8 mouse cellular contexts compared by ENCODE assay signal in the genomic region with DNA sequence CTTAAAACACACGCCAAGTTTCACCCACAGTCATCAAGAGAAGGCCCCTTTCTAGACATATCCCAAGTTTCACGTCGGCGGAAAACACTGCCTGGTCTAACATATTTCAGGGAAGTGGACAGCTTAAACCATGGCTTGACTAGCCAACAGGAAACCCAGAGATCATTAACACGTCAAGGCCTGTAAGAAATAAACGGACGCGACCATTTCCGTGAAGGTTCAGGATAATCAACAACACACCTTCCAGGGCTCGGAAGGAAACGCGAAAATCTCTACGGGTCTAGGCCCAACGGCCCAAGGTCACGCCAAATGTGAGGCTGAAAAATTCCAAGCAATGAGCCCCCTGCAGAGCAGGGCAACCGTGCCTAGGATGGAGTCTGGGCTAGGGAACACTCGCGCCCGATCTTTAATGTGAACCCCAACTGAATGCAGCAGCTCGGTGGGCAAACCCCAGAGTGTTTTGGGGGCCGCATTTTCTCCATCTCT. TPM values are rescaled to one million over a fixed set of nuclear protein-coding genes. Genes with fewer than 3 reads are reported as not detected.
DNase-seq lines count a peak whose midpoint lies in the region; ATAC-seq and TF ChIP-seq lines count a peak whose summit lies in the region.

No protein-coding gene starts in this region.

- TF ChIP-seq POLR2A in cerebellum, adult 2 months (IDR thresholded peaks at IDR 0.05; ENCODE audit: borderline replicate concordance, insufficient read depth, low read length): no peak

- peaks cover 8% of the 10 kb centered on the region; the same call in 1 of the 2 replicates for H3K4me1 ChIP-seq in neural tube, embryonic 11.5 days (ENCODE audit: control insufficient read depth, insufficient read depth, low read length)
- H3K4me1 ChIP-seq in cerebellum, adult 2 months (ENCODE audit: control insufficient read depth, insufficient read depth, low read length): peaks cover 2% of the 10 kb centered on the region; the same call in 1 of the 2 replicates
- H3K4me1 ChIP-seq in forebrain, postnatal 0 days (ENCODE audit: insufficient read depth): peaks cover 27% of the 10 kb centered on the region; the same call in 1 of the 2 replicates
- H3K4me1 ChIP-seq in hindbrain, embryonic 15.5 days (replicated peaks): peaks cover 36% of the 10 kb centered on the region
- 0 out of 2 replicates have a peak, but pooled peaks cover 3% of the 10 kb centered on the region for H3K4me1 ChIP-seq in limb, embryonic 11.5 days (ENCODE audit: control insufficient read depth, insufficient read depth, low read length)
- peaks cover 21% of the 10 kb centered on the region for H3K4me1 ChIP-seq in midbrain, embryonic 14.5 days (ENCODE audit: control insufficient read depth, insufficient read depth, low read length)

- under 1% methylated on average over 21 of the region's 21 CpGs for WGBS in neural tube, embryonic 11.5 days
- WGBS in cerebellum, adult 2 months: under 1% methylated on average over 21 of the region's 21 CpGs
- under 1% methylated on average over 21 of the region's 21 CpGs for WGBS in forebrain, postnatal 0 days
- WGBS in hindbrain, embryonic 15.5 days: under 1% methylated on average over 21 of the region's 21 CpGs
- WGBS in limb, embryonic 11.5 days: under 1% methylated on average over 21 of the region's 21 CpGs
- WGBS in midbrain, embryonic 14.5 days: under 1% methylated on average over 21 of the region's 21 CpGs

- H3K27ac ChIP-seq in neural tube, embryonic 11.5 days (ENCODE audit: low read depth, low read length): peak overlapping the region; percentile 99
- H3K27ac ChIP-seq in cerebellum, adult 2 months (ENCODE audit: insufficient read depth, low read length): peak overlapping the region; percentile 98
- H3K27ac ChIP-seq in forebrain, postnatal 0 days (ENCODE audit: low read depth, low read length): peak overlapping the region; percentile 100
- H3K27ac ChIP-seq in hindbrain, embryonic 15.5 days (replicated peaks): peak overlapping the region; percentile 99
- H3K27ac ChIP-seq in limb, embryonic 11.5 days (replicated peaks; ENCODE audit: low read depth, low read length): peak overlapping the region; percentile 99
- peak overlapping the region; percentile 100 for H3K27ac ChIP-seq in midbrain, embryonic 14.5 days (replicated peaks; ENCODE audit: low read depth, low read length)

- H3K4me2 ChIP-seq in neural tube, embryonic 11.5 days (ENCODE audit: low read depth): peak overlapping the region; percentile 57
- H3K4me2 ChIP-seq in forebrain, postnatal 0 days (ENCODE audit: low read depth): peak overlapping the region; percentile 61
- H3K4me2 ChIP-seq in hindbrain, embryonic 15.5 days: peak overlapping the region; percentile 70
- peak overlapping the region; percentile 65 for H3K4me2 ChIP-seq in limb, embryonic 11.5 days (ENCODE audit: low read depth, severe bottlenecking)
- peak overlapping the region; percentile 67 for H3K4me2 ChIP-seq in midbrain, embryonic 14.5 days (ENCODE audit: low read length)

- H3K4me3 ChIP-seq in neural tube, embryonic 11.5 days (ENCODE audit: low read depth, low read length): peak overlapping the region; percentile 66
- peak overlapping the region; percentile 94 for H3K4me3 ChIP-seq in cerebellum, adult 2 months (replicated peaks; ENCODE audit: insufficient read depth, low read depth, low read length)
- peak overlapping the region; percentile 53 for H3K4me3 ChIP-seq in forebrain, postnatal 0 days (ENCODE audit: low read depth, low read length)
- peak overlapping the region; percentile 83 for H3K4me3 ChIP-seq in hindbrain, embryonic 15.5 days
- peak overlapping the region; percentile 77 for H3K4me3 ChIP-seq in limb, embryonic 11.5 days (ENCODE audit: low read depth, low read length)
- peak overlapping the region; percentile 74 for H3K4me3 ChIP-seq in midbrain, embryonic 14.5 days (replicated peaks; ENCODE audit: low read depth, low read length)

- H3K36me3 ChIP-seq in neural tube, embryonic 11.5 days (ENCODE audit: control insufficient read depth, insufficient read depth, low read length): no peaks in the 10 kb centered on the region
- no peaks in the 10 kb centered on the region for H3K36me3 ChIP-seq in forebrain, postnatal 0 days (ENCODE audit: insufficient read depth)
- H3K36me3 ChIP-seq in hindbrain, embryonic 15.5 days: no peaks in the 10 kb centered on the region
- no peaks in the 10 kb centered on the region; the same call in 1 of the 2 replicates for H3K36me3 ChIP-seq in limb, embryonic 11.5 days (ENCODE audit: control insufficient read depth, insufficient read depth, low read length)
- no peaks in the 10 kb centered on the region for H3K36me3 ChIP-seq in midbrain, embryonic 14.5 days (ENCODE audit: control insufficient read depth, insufficient read depth, low read length)

- ATAC-seq in neural tube, embryonic 11.5 days (ENCODE audit: insufficient read depth, low FRiP score, low TSS enrichment): 0 out of 2 replicates have a peak, but pooled peaks have one; percentile 18
- no peak for ATAC-seq in forebrain, postnatal 0 days
- no peak for ATAC-seq in hindbrain, embryonic 15.5 days (ENCODE audit: low FRiP score, low read depth)
- ATAC-seq in limb, embryonic 11.5 days (ENCODE audit: insufficient number of reproducible peaks, low FRiP score, low TSS enrichment, low read depth): peak; percentile 7; the same call in 1 of the 2 replicates
- 0 out of 2 replicates have a peak, but pooled peaks have one; percentile 0 for ATAC-seq in midbrain, embryonic 14.5 days (ENCODE audit: low FRiP score, low TSS enrichment)

- peak overlapping the region; percentile 98 for H3K9ac ChIP-seq in neural tube, embryonic 11.5 days (ENCODE audit: low read length)
- H3K9ac ChIP-seq in forebrain, postnatal 0 days: peak overlapping the region; percentile 96
- peak overlapping the region; percentile 73 for H3K9ac ChIP-seq in hindbrain, embryonic 15.5 days
- H3K9ac ChIP-seq in limb, embryonic 11.5 days (ENCODE audit: low read length): peak overlapping the region; percentile 98
- H3K9ac ChIP-seq in midbrain, embryonic 14.5 days (replicated peaks; ENCODE audit: low read length): peak overlapping the region; percentile 97

- no peaks in the 10 kb centered on the region for H3K27me3 ChIP-seq in neural tube, embryonic 11.5 days (ENCODE audit: control insufficient read depth, insufficient read depth, low read length)
- H3K27me3 ChIP-seq in cerebellum, adult 2 months (ENCODE audit: control insufficient read depth, insufficient read depth, low read length): no peaks in the 10 kb centered on the region
- H3K27me3 ChIP-seq in forebrain, postnatal 0 days (ENCODE audit: insufficient read depth, low read length): no peaks in the 10 kb centered on the region
- no peaks in the 10 kb centered on the region for H3K27me3 ChIP-seq in hindbrain, embryonic 15.5 days
- H3K27me3 ChIP-seq in limb, embryonic 11.5 days (ENCODE audit: control insufficient read depth, insufficient read depth, low read length): no peaks in the 10 kb centered on the region
- no peaks in the 10 kb centered on the region for H3K27me3 ChIP-seq in midbrain, embryonic 14.5 days (ENCODE audit: control insufficient read depth, insufficient read depth, low read length)

- DNase-seq in neural tube, embryonic 11.5 days (ENCODE audit: low spot score): peak; percentile 61
- no peak for DNase-seq in neural tube, embryonic 10.5 days (ENCODE audit: extremely low spot score, low spot score)
- peak; percentile 68 to 72 for DNase-seq in cerebellum, adult 2 months
- peak; percentile 54 for DNase-seq in forebrain, postnatal 0 days
- DNase-seq in limb, embryonic 11.5 days (ENCODE audit: low spot score): peak; percentile 75
- peak; percentile 63 for DNase-seq in midbrain, embryonic 14.5 days
- DNase-seq in telencephalon, adult 2 months (ENCODE audit: low read depth, low spot score): peak; percentile 22

- H3K9me3 ChIP-seq in neural tube, embryonic 11.5 days (ENCODE audit: control insufficient read depth, low read length): no peaks in the 10 kb centered on the region
- H3K9me3 ChIP-seq in forebrain, postnatal 0 days (ENCODE audit: low read length): no peaks in the 10 kb centered on the region
- H3K9me3 ChIP-seq in hindbrain, embryonic 15.5 days: no peaks in the 10 kb centered on the region
- no peaks in the 10 kb centered on the region for H3K9me3 ChIP-seq in limb, embryonic 11.5 days (ENCODE audit: control insufficient read depth, low read length)
- no peaks in the 10 kb centered on the region for H3K9me3 ChIP-seq in midbrain, embryonic 14.5 days (ENCODE audit: control insufficient read depth, low read length)

- no peak for TF ChIP-seq CTCF in cerebellum, adult 2 months (IDR thresholded peaks at IDR 0.05; ENCODE audit: borderline replicate concordance, insufficient read depth, low read depth, low read length)
- TF ChIP-seq CTCF in forebrain, postnatal 0 days (IDR thresholded peaks at IDR 0.05; ENCODE audit: low read depth): no peak

RNA-seq across cellular contexts. Expression of gene Rprd2, which starts 0.6 kb away (rescaled TPM):
- 21.1 and 21.6 TPM in 2 replicates for polyA plus RNA-seq in neural tube, embryonic 11.5 days (2014; fragmentation: Nextera tagmentation; extraction: Ambion mirVana)
- polyA plus RNA-seq in cerebellum, adult 2 months (2012; rRNA removed): 27.4 and 30.3 TPM in 2 replicates
- total RNA-seq in forebrain, postnatal 0 days (2014; rRNA removed): 32.2 and 43.7 TPM in 2 replicates
- 17.2 and 21.0 TPM in 2 replicates for polyA plus RNA-seq in forebrain, postnatal 0 days (2015; fragmentation: Nextera tagmentation; extraction: Ambion mirVana)
- polyA plus RNA-seq in hindbrain, embryonic 15.5 days (2015; fragmentation: Nextera tagmentation; extraction: Ambion mirVana): 21.7 and 22.5 TPM in 2 replicates
- 23.5 and 24.9 TPM in 2 replicates for polyA plus RNA-seq in limb, embryonic 11.5 days (2014; fragmentation: Nextera tagmentation; extraction: Ambion mirVana)
- polyA plus RNA-seq in midbrain, embryonic 14.5 days (2014; fragmentation: Nextera tagmentation; extraction: Ambion mirVana): 21.7 and 22.3 TPM in 2 replicates

RNA-seq across cellular contexts. Expression of gene Prpf3, which starts 37.6 kb away (rescaled TPM):
- polyA plus RNA-seq in neural tube, embryonic 11.5 days (2014; fragmentation: Nextera tagmentation; extraction: Ambion mirVana): 65.9 and 69.6 TPM in 2 replicates
- polyA plus RNA-seq in cerebellum, adult 2 months (2012; rRNA removed): 39.6 and 41.6 TPM in 2 replicates
- 14.3 and 14.4 TPM in 2 replicates for total RNA-seq in forebrain, postnatal 0 days (2014; rRNA removed)
- 19.3 and 24.9 TPM in 2 replicates for polyA plus RNA-seq in forebrain, postnatal 0 days (2015; fragmentation: Nextera tagmentation; extraction: Ambion mirVana)
- 32.5 and 34.6 TPM in 2 replicates for polyA plus RNA-seq in hindbrain, embryonic 15.5 days (2015; fragmentation: Nextera tagmentation; extraction: Ambion mirVana)
- polyA plus RNA-seq in limb, embryonic 11.5 days (2014; fragmentation: Nextera tagmentation; extraction: Ambion mirVana): 80.7 and 87.2 TPM in 2 replicates
- 34.0 and 44.1 TPM in 2 replicates for polyA plus RNA-seq in midbrain, embryonic 14.5 days (2014; fragmentation: Nextera tagmentation; extraction: Ambion mirVana)

RNA-seq across cellular contexts. Expression of gene Mrps21, which starts 53.2 kb away (rescaled TPM):
- polyA plus RNA-seq in neural tube, embryonic 11.5 days (2014; fragmentation: Nextera tagmentation; extraction: Ambion mirVana): 347 and 348 TPM in 2 replicates
- polyA plus RNA-seq in cerebellum, adult 2 months (2012; rRNA removed): 265 and 281 TPM in 2 replicates
- 113 and 193 TPM in 2 replicates for total RNA-seq in forebrain, postnatal 0 days (2014; rRNA removed)
- polyA plus RNA-seq in forebrain, postnatal 0 days (2015; fragmentation: Nextera tagmentation; extraction: Ambion mirVana): 251 and 296 TPM in 2 replicates
- 277 and 287 TPM in 2 replicates for polyA plus RNA-seq in hindbrain, embryonic 15.5 days (2015; fragmentation: Nextera tagmentation; extraction: Ambion mirVana)
- 339 and 359 TPM in 2 replicates for polyA plus RNA-seq in limb, embryonic 11.5 days (2014; fragmentation: Nextera tagmentation; extraction: Ambion mirVana)
- 271 and 314 TPM in 2 replicates for polyA plus RNA-seq in midbrain, embryonic 14.5 days (2014; fragmentation: Nextera tagmentation; extraction: Ambion mirVana)

RNA-seq across cellular contexts. Expression of gene Tars2, which starts 58.1 kb away (rescaled TPM):
- polyA plus RNA-seq in neural tube, embryonic 11.5 days (2014; fragmentation: Nextera tagmentation; extraction: Ambion mirVana): 46.8 and 56.5 TPM in 2 replicates
- 41.3 and 43.3 TPM in 2 replicates for polyA plus RNA-seq in cerebellum, adult 2 months (2012; rRNA removed)
- total RNA-seq in forebrain, postnatal 0 days (2014; rRNA removed): 40.2 and 52.6 TPM in 2 replicates
- 36.5 and 41.2 TPM in 2 replicates for polyA plus RNA-seq in forebrain, postnatal 0 days (2015; fragmentation: Nextera tagmentation; extraction: Ambion mirVana)
- 47.9 and 48.2 TPM in 2 replicates for polyA plus RNA-seq in hindbrain, embryonic 15.5 days (2015; fragmentation: Nextera tagmentation; extraction: Ambion mirVana)
- 64.1 and 66.3 TPM in 2 replicates for polyA plus RNA-seq in limb, embryonic 11.5 days (2014; fragmentation: Nextera tagmentation; extraction: Ambion mirVana)
- 41.6 and 52.3 TPM in 2 replicates for polyA plus RNA-seq in midbrain, embryonic 14.5 days (2014; fragmentation: Nextera tagmentation; extraction: Ambion mirVana)

Comparison
In these comparisons a context has a peak if more than half of its experiments do, and no peak if none do; other contexts are left out.
1. ATAC-seq: peak in neural tube, embryonic 11.5 days (single experiment), limb, embryonic 11.5 days (single experiment) and midbrain, embryonic 14.5 days (single experiment); none in forebrain, postnatal 0 days (single experiment) and hindbrain, embryonic 15.5 days (single experiment).
2. Peak in every context shown above with its lines, with median percentiles within 50 percentile points of each other: H3K27ac ChIP-seq, H3K4me2 ChIP-seq, H3K4me3 ChIP-seq and H3K9ac ChIP-seq.